In the genomic region with DNA sequence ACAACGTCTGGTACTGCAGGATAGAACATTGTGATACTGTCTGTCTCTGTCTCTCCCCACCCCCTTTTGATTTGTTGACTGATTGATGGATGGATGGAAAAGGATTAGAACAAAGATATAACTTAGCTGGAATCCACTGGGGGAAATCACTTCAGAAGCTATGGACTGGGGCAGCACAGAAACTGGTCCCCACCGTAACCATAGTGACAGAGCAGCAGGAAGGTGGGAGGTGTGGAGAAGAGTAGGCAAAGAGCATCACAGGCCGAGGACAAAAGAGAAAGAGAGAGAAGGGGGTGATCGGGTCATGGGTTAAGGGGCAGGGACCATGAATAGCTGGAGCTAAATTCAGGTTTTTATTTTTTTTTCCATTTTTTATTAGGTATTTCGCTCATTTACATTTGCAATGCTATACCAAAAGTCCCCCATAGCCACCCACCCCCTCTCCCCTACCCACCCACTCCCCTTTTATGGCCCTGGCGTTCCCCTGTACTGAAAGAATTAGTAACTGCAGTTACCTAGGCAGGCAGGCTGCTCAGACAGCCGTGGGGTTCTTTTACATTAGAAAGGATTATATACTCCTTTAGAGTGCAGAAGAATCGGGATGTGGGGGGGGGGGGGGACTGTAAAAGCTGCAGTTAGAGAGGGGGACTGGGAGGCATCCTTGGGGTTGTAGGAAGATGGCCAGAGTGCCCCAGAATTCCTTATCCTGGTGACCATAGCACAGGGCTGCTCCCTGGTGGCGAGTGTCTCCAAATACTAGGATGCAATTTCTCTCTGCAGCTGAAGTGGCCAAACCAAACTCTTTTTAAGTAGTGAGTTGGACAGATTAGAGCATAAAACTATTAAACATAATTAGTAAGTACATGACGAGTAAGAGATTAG, we compare ENCODE assay signal across 8 mouse cellular contexts.
DNase-seq lines count a peak whose midpoint lies in the region; ATAC-seq and TF ChIP-seq lines count a peak whose summit lies in the region.

No protein-coding gene starts in this region.

- no peak overlapping the region for H3K27ac ChIP-seq in liver, postnatal 0 days (ENCODE audit: low read depth)
- H3K27ac ChIP-seq in liver, embryonic 11.5 days (ENCODE audit: low read depth, low read length): no peak overlapping the region
- H3K27ac ChIP-seq in embryonic fibroblast, embryonic 13.5 days (ENCODE audit: insufficient read depth, low read length): peak overlapping the region; percentile 91; the same call in 1 of the 2 replicates
- peak overlapping the region; percentile 36 for H3K27ac ChIP-seq in midbrain, embryonic 13.5 days

- peak; percentile 33 for TF ChIP-seq CTCF in liver, postnatal 0 days (IDR thresholded peaks at IDR 0.05; ENCODE audit: low read depth)
- 0 out of 2 replicates have a peak, but pooled peaks have one; percentile 29 for TF ChIP-seq CTCF in embryonic fibroblast, embryonic 13.5 days (IDR thresholded peaks at IDR 0.05; ENCODE audit: borderline replicate concordance, insufficient read depth, low read length)

- no peaks in the 10 kb centered on the region for H3K4me1 ChIP-seq in liver, postnatal 0 days (ENCODE audit: insufficient read depth)
- no peaks in the 10 kb centered on the region for H3K4me1 ChIP-seq in liver, embryonic 11.5 days (replicated peaks; ENCODE audit: control insufficient read depth, insufficient read depth, low read length)
- peaks cover 5% of the 10 kb centered on the region for H3K4me1 ChIP-seq in embryonic fibroblast, embryonic 13.5 days (ENCODE audit: control insufficient read depth, insufficient read depth, low read length)
- peaks cover 13% of the 10 kb centered on the region for H3K4me1 ChIP-seq in midbrain, embryonic 13.5 days (replicated peaks)

- WGBS in liver, postnatal 0 days (ENCODE audit: insufficient replicate concordance): 48% methylated on average over 10 of the region's 10 CpGs
- WGBS in liver, embryonic 11.5 days: 51% methylated on average over 10 of the region's 10 CpGs
- WGBS in midbrain, embryonic 13.5 days: 9% methylated on average over 10 of the region's 10 CpGs

- no peaks in the 10 kb centered on the region for H3K9me3 ChIP-seq in liver, postnatal 0 days (ENCODE audit: low read length)
- no peaks in the 10 kb centered on the region for H3K9me3 ChIP-seq in liver, embryonic 11.5 days (ENCODE audit: control insufficient read depth, low read length)
- H3K9me3 ChIP-seq in midbrain, embryonic 13.5 days: no peaks in the 10 kb centered on the region

- peak; percentile 26 for DNase-seq in adrenal gland, postnatal 10 days
- no peak for DNase-seq in adrenal gland, adult 8-10 months
- no peak for DNase-seq in liver, postnatal 0 days
- no peak for DNase-seq in liver, embryonic 11.5 days (ENCODE audit: low spot score)
- no peak for DNase-seq in spleen, postnatal 10 days (ENCODE audit: low spot score in 2 of 2)
- DNase-seq in yolk sac, embryonic 10.5 days (ENCODE audit: low spot score): no peak

- TF ChIP-seq EP300 in liver, postnatal 0 days (IDR thresholded peaks at IDR 0.05; ENCODE audit: low read depth): no peak

- H3K36me3 ChIP-seq in liver, postnatal 0 days (replicated peaks; ENCODE audit: insufficient read depth, low read length): no peaks in the 10 kb centered on the region
- H3K36me3 ChIP-seq in liver, embryonic 11.5 days (ENCODE audit: control insufficient read depth, insufficient read depth, low read length): no peaks in the 10 kb centered on the region
- H3K36me3 ChIP-seq in midbrain, embryonic 13.5 days: no peaks in the 10 kb centered on the region

- TF ChIP-seq POLR2A in embryonic fibroblast, embryonic 13.5 days (IDR thresholded peaks at IDR 0.05; ENCODE audit: low read depth, low read length): no peak

- H3K4me3 ChIP-seq in liver, postnatal 0 days (ENCODE audit: low read depth, low read length): no peak overlapping the region
- no peak overlapping the region for H3K4me3 ChIP-seq in liver, embryonic 11.5 days (ENCODE audit: low read depth, low read length)
- H3K4me3 ChIP-seq in embryonic fibroblast, embryonic 13.5 days (ENCODE audit: insufficient read depth, low read length): no peak overlapping the region
- no peak overlapping the region for H3K4me3 ChIP-seq in midbrain, embryonic 13.5 days (replicated peaks)

- no peak overlapping the region for H3K9ac ChIP-seq in liver, postnatal 0 days (replicated peaks)
- no peak overlapping the region for H3K9ac ChIP-seq in liver, embryonic 11.5 days (ENCODE audit: low read depth, low read length)
- H3K9ac ChIP-seq in midbrain, embryonic 13.5 days (replicated peaks): no peak overlapping the region

- H3K27me3 ChIP-seq in liver, postnatal 0 days (ENCODE audit: insufficient read depth, low read length): no peaks in the 10 kb centered on the region
- H3K27me3 ChIP-seq in liver, embryonic 11.5 days (replicated peaks; ENCODE audit: control insufficient read depth, insufficient read depth, low read length): no peaks in the 10 kb centered on the region
- H3K27me3 ChIP-seq in midbrain, embryonic 13.5 days: no peaks in the 10 kb centered on the region

- ATAC-seq in liver, postnatal 0 days: no peak
- no peak for ATAC-seq in liver, embryonic 11.5 days (replicated peaks; ENCODE audit: low FRiP score)
- ATAC-seq in midbrain, embryonic 13.5 days: peak; percentile 87

- no peak overlapping the region for H3K4me2 ChIP-seq in liver, postnatal 0 days (ENCODE audit: low read depth, low read length)
- H3K4me2 ChIP-seq in liver, embryonic 11.5 days: no peak overlapping the region
- H3K4me2 ChIP-seq in midbrain, embryonic 13.5 days (replicated peaks): peak overlapping the region; percentile 7; the same call in 1 of the 2 replicates

Comparison
In these comparisons a context has a peak if more than half of its experiments do, and no peak if none do; other contexts are left out.
1. H3K27ac ChIP-seq: peak in embryonic fibroblast, embryonic 13.5 days (single experiment) and midbrain, embryonic 13.5 days (single experiment); none in liver, postnatal 0 days (single experiment) and liver, embryonic 11.5 days (single experiment).